Mouse (Mus musculus) neutrophil, adult 5-6 weeks (primary cell): ENCODE data around the gene Smim9. TPM values are rescaled to one million over a fixed set of nuclear protein-coding genes. Genes with fewer than 3 reads are reported as not detected.

Source experiments
- total RNA-seq: library from RNA; stranded (forward); fragments of 200-1000 nt; gene quantifications from 2 replicates; pipeline ENCODE4 v1.2.3, GENCODE M21; 2017

Smim9 gene
- total RNA-seq, 1 experiment from 2014 or later = not detected

Other genes starting within 250 kb of the Smim9 start
- 14.0 and 14.4 TPM in 2 replicates for gene Gab3, start 78.3 kb downstream of the Smim9 start, total RNA-seq
- 75.8 and 81.5 TPM in 2 replicates for gene Dkc1, start 67.9 kb downstream of the Smim9 start, total RNA-seq
- gene Mpp1, start 32.8 kb downstream of the Smim9 start, total RNA-seq = 157 and 164 TPM in 2 replicates
- 9.1 and 9.4 TPM in 2 replicates for gene Fundc2, start 218.6 kb upstream of the Smim9 start, total RNA-seq
- 0.58 and 0.61 TPM in 2 replicates for gene F8, start 218.8 kb upstream of the Smim9 start, total RNA-seq